Mouse (Mus musculus): Measurements from ENCODE around the gene Nrg3. TPM values are rescaled to one million over a fixed set of nuclear protein-coding genes. Genes with fewer than 3 reads are reported as not detected.

Nrg3 gene
- polyA plus RNA-seq, 2 experiments, result 0.10 TPM; not detected in 1

- Histone ChIP-seq H3K4me2 (replicated peaks; ENCODE audit: low read depth, low read length, severe bottlenecking) (no peak overlapping the region), H3K9me3 (ENCODE audit: control insufficient read depth, low read length) (no peaks in the 10 kb centered on the region), H3K36me3 (ENCODE audit: control insufficient read depth, insufficient read depth, low read length) (no peaks in the 10 kb centered on the region), H3K9ac (ENCODE audit: low read depth, low read length, severe bottlenecking) (no peak overlapping the region), H3K4me1 (ENCODE audit: control insufficient read depth, insufficient read depth, low read length) (no peaks in the 10 kb centered on the region), H3K4me3 (replicated peaks; ENCODE audit: low read length) (no peak overlapping the region), H3K27ac (replicated peaks; ENCODE audit: low read depth, low read length) (no peak overlapping the region), H3K27me3 (ENCODE audit: control insufficient read depth, insufficient read depth, low read length) (no peaks in the 10 kb centered on the region)
- no peak for TF ChIP-seq POLR2A (IDR thresholded peaks at IDR 0.05; ENCODE audit: borderline replicate concordance, extremely low read depth, insufficient read depth, insufficient read length)
- ATAC-seq (ENCODE audit: low FRiP score, low read depth) (no peak), DNase-seq (ENCODE audit: low spot score) (no peak)
- WGBS, result 84% methylated on average over 1 of the region's 1 CpGs
Observed at GRCm38 (mm10) chr14:38847091-38847490, 625.8 kb downstream of the Nrg3 start.

GRCm38 (mm10) chr14:38835006-38835405 lies 637.9 kb downstream of the Nrg3 start:
- TF ChIP-seq POLR2A (IDR thresholded peaks at IDR 0.05; ENCODE audit: borderline replicate concordance, extremely low read depth, insufficient read depth, insufficient read length), result no peak
- ATAC-seq (ENCODE audit: low FRiP score, low read depth) (no peak), DNase-seq (ENCODE audit: low spot score) (no peak)
- H3K27me3 ChIP-seq (ENCODE audit: control insufficient read depth, insufficient read depth, low read length), result no peaks in the 10 kb centered on the region
- H3K4me1 ChIP-seq (ENCODE audit: control insufficient read depth, insufficient read depth, low read length), result no peaks in the 10 kb centered on the region
- no peak overlapping the region for H3K4me3 ChIP-seq (replicated peaks; ENCODE audit: low read length)
- no peaks in the 10 kb centered on the region for H3K36me3 ChIP-seq (ENCODE audit: control insufficient read depth, insufficient read depth, low read length)
- H3K9me3 ChIP-seq (ENCODE audit: control insufficient read depth, low read length), result no peaks in the 10 kb centered on the region
- H3K4me2 ChIP-seq (replicated peaks; ENCODE audit: low read depth, low read length, severe bottlenecking), result no peak overlapping the region
- WGBS, result 82% methylated on average over 4 of the region's 4 CpGs
- no peak overlapping the region for H3K27ac ChIP-seq (replicated peaks; ENCODE audit: low read depth, low read length)
- no peak overlapping the region for H3K9ac ChIP-seq (ENCODE audit: low read depth, low read length, severe bottlenecking)

- Histone ChIP-seq H3K27ac (replicated peaks; ENCODE audit: low read depth, low read length) (no peak overlapping the region), H3K36me3 (ENCODE audit: control insufficient read depth, insufficient read depth, low read length) (no peaks in the 10 kb centered on the region), H3K4me1 (ENCODE audit: control insufficient read depth, insufficient read depth, low read length) (no peaks in the 10 kb centered on the region), H3K4me2 (replicated peaks; ENCODE audit: low read depth, low read length, severe bottlenecking) (no peak overlapping the region), H3K4me3 (replicated peaks; ENCODE audit: low read length) (no peak overlapping the region), H3K9ac (ENCODE audit: low read depth, low read length, severe bottlenecking) (no peak overlapping the region), H3K9me3 (ENCODE audit: control insufficient read depth, low read length) (no peaks in the 10 kb centered on the region), H3K27me3 (ENCODE audit: control insufficient read depth, insufficient read depth, low read length) (no peaks in the 10 kb centered on the region)
- WGBS, result 80% methylated on average over 1 of the region's 1 CpGs
- DNase-seq (ENCODE audit: low spot score) (no peak), ATAC-seq (ENCODE audit: low FRiP score, low read depth) (no peak)
- no peak for TF ChIP-seq POLR2A (IDR thresholded peaks at IDR 0.05; ENCODE audit: borderline replicate concordance, extremely low read depth, insufficient read depth, insufficient read length)
Observed at GRCm38 (mm10) chr14:38824891-38825290, 648.0 kb downstream of the Nrg3 start.

GRCm38 (mm10) chr14:38797027-38797426 lies 675.9 kb downstream of the Nrg3 start:
- H3K9me3 ChIP-seq (ENCODE audit: control insufficient read depth, low read length), result no peaks in the 10 kb centered on the region
- no peaks in the 10 kb centered on the region for H3K36me3 ChIP-seq (ENCODE audit: control insufficient read depth, insufficient read depth, low read length)
- no peak overlapping the region for H3K4me3 ChIP-seq (replicated peaks; ENCODE audit: low read length)
- H3K27me3 ChIP-seq (ENCODE audit: control insufficient read depth, insufficient read depth, low read length), result no peaks in the 10 kb centered on the region
- no peak for TF ChIP-seq POLR2A (IDR thresholded peaks at IDR 0.05; ENCODE audit: borderline replicate concordance, extremely low read depth, insufficient read depth, insufficient read length)
- H3K4me2 ChIP-seq (replicated peaks; ENCODE audit: low read depth, low read length, severe bottlenecking), result no peak overlapping the region
- no peaks in the 10 kb centered on the region for H3K4me1 ChIP-seq (ENCODE audit: control insufficient read depth, insufficient read depth, low read length)
- 78% methylated on average over 3 of the region's 3 CpGs for WGBS
- ATAC-seq (ENCODE audit: low FRiP score, low read depth), result no peak
- DNase-seq (ENCODE audit: low spot score), result no peak
- H3K9ac ChIP-seq (ENCODE audit: low read depth, low read length, severe bottlenecking), result no peak overlapping the region
- no peak overlapping the region for H3K27ac ChIP-seq (replicated peaks; ENCODE audit: low read depth, low read length)

- H3K4me3 ChIP-seq (replicated peaks; ENCODE audit: low read length), result no peak overlapping the region
- 82% methylated on average over 5 of the region's 5 CpGs for WGBS
- H3K4me1 ChIP-seq (ENCODE audit: control insufficient read depth, insufficient read depth, low read length), result no peaks in the 10 kb centered on the region
- no peak overlapping the region for H3K9ac ChIP-seq (ENCODE audit: low read depth, low read length, severe bottlenecking)
- ATAC-seq (ENCODE audit: low FRiP score, low read depth) (no peak), DNase-seq (ENCODE audit: low spot score) (no peak)
- TF ChIP-seq POLR2A (IDR thresholded peaks at IDR 0.05; ENCODE audit: borderline replicate concordance, extremely low read depth, insufficient read depth, insufficient read length), result no peak
- H3K4me2 ChIP-seq (replicated peaks; ENCODE audit: low read depth, low read length, severe bottlenecking), result no peak overlapping the region
- no peaks in the 10 kb centered on the region for H3K27me3 ChIP-seq (ENCODE audit: control insufficient read depth, insufficient read depth, low read length)
- H3K9me3 ChIP-seq (ENCODE audit: control insufficient read depth, low read length), result no peaks in the 10 kb centered on the region
- no peak overlapping the region for H3K27ac ChIP-seq (replicated peaks; ENCODE audit: low read depth, low read length)
- H3K36me3 ChIP-seq (ENCODE audit: control insufficient read depth, insufficient read depth, low read length), result no peaks in the 10 kb centered on the region
Observed at GRCm38 (mm10) chr14:38775291-38776116, 697.4 kb downstream of the Nrg3 start.
